Mouse (Mus musculus) regulatory T cell (primary cell): ENCODE measurements at regions not wholly inside any gene's neighbourhood (a gene's known extent, or its start where the extent isn't known, plus 50 kb on each side); places are given as distances from the start of the nearest gene placed in this dataset.

Experiments
- in situ Hi-C: fragments of 300-600 bp; cut with MboI, MseI; formaldehyde crosslinking; loops from one replicate; pipeline ENCODE4 v1.15.1; 2025; ENCODE audit warnings: high pct_unique_total_duplicates

GRCm38 (mm10) chr3:80422646-80423045 is 380.0 kb downstream of the Gria2 start:
- in situ Hi-C loops: no loop called here
